Mouse (Mus musculus) heart, postnatal 0 days (tissue): Measurements from ENCODE around the gene A030003K21Rik. TPM values are rescaled to one million over a fixed set of nuclear protein-coding genes. Genes with fewer than 3 reads are reported as not detected.
"Not testable (repeated sequence)": the region's sequence is repeated elsewhere in the genome, so short reads cannot be mapped to it uniquely, and the experiment has no call there.

Experiments
- ATAC-seq: fragments of 200-750 bp; cut with Nextera tagmentation; 2 replicates; pipeline ENCODE4 v1.8.0; 2017; ENCODE audit warnings: low read depth, moderate number of reproducible peaks, moderate library complexity; ENCODE audit not compliant: insufficient read depth
- DNase-seq: peaks from one replicate; pipeline ENCODE4 v3.0.0-alpha.2; 2016; ENCODE audit warnings: low spot score
- H3K27ac ChIP-seq: fragments of 300-500 bp; sonication (generic); 2 replicates; pipeline ENCODE4 v1.5.1; 2014; ENCODE audit warnings: low read depth, mild to moderate bottlenecking
- H3K27me3 ChIP-seq: fragments of 300-500 bp; sonication (generic); 2 replicates; pipeline ENCODE4 v1.6.1; 2014; ENCODE audit warnings: low read length, mixed read lengths; ENCODE audit not compliant: control insufficient read depth, insufficient read depth
- H3K36me3 ChIP-seq: fragments of 300-500 bp; sonication (generic); replicated peaks from 2 replicates; pipeline ENCODE4 v1.6.1; 2014; ENCODE audit warnings: low read length, mixed read lengths; ENCODE audit not compliant: control insufficient read depth, insufficient read depth
- H3K4me1 ChIP-seq: fragments of 300-500 bp; sonication (generic); 2 replicates; pipeline ENCODE4 v1.6.1; 2014; ENCODE audit warnings: antibody characterized with exemption; ENCODE audit not compliant: control insufficient read depth, insufficient read depth
- H3K4me2 ChIP-seq: fragments of 300-500 bp; sonication (generic); 2 replicates; pipeline ENCODE4 v1.6.1; 2014; ENCODE audit warnings: low read depth, mild to moderate bottlenecking, low read length, moderate library complexity
- H3K4me3 ChIP-seq: fragments of 300-500 bp; sonication (generic); 2 replicates; pipeline ENCODE4 v1.5.1; 2014; ENCODE audit warnings: low read depth, low read length
- H3K9ac ChIP-seq: fragments of 300-500 bp; sonication (generic); replicated peaks from 2 replicates; pipeline ENCODE4 v1.6.1; 2014; ENCODE audit warnings: low read depth, low read length, mixed read lengths
- H3K9me3 ChIP-seq: fragments of 300-500 bp; sonication (generic); replicated peaks from 2 replicates; pipeline ENCODE4 v1.6.1; 2016; ENCODE audit warnings: low read length; ENCODE audit not compliant: control insufficient read depth
- CTCF ChIP-seq: IDR thresholded peaks from 2 replicates; pipeline ENCODE4 v1.5.1; 2016; ENCODE audit warnings: antibody characterized with exemption, control low read depth, low read depth
- EP300 ChIP-seq: IDR thresholded peaks from 2 replicates; pipeline ENCODE4 v1.6.1; 2016; ENCODE audit warnings: antibody characterized with exemption, low read depth
- WGBS: fragments of 180-500 bp; shearing (Covaris S2); extraction: QIAGEN DNeasy Blood & Tissue Kit; methylation state at CpG from one replicate; pipeline ENCODE4 v1.1.7; 2014; 5-methylcytosine and 5-hydroxymethylcytosine counted together
- polyA plus RNA-seq: library from polyadenylated mRNA; unstranded; fragments of >200 nt; fragmentation: Nextera tagmentation; extraction: Ambion mirVana; gene quantifications from 2 replicates; pipeline ENCODE4 v1.2.1, GENCODE M21; 2015
- total RNA-seq: library from RNA; depleted of rRNA; stranded (reverse); fragments of >200 nt; gene quantifications from 2 replicates; pipeline ENCODE4 v1.2.3, GENCODE M21; 2014; ENCODE audit warnings: low replicate concordance; rRNA removed

Gene A030003K21Rik
- total RNA-seq (not detected in 2 replicates), polyA plus RNA-seq (not detected in 2 replicates)

GRCm38 (mm10) chr1:82943295-82943694, at the start of gene A030003K21Rik:
TSS of gene A030003K21Rik (minus strand) at chr1:82943388.
- H3K4me1 ChIP-seq, H3K4me2 ChIP-seq, H3K9me3 ChIP-seq, H3K27me3 ChIP-seq, H3K4me3 ChIP-seq, H3K9ac ChIP-seq, H3K36me3 ChIP-seq, DNase-seq, ATAC-seq, H3K27ac ChIP-seq: not testable (repeated sequence)
- no CpG with 5 or more reads among the region's 6 CpGs for WGBS

GRCm38 (mm10) chr1:82992093-82992492, 48.9 kb upstream of the A030003K21Rik start:
- Histone ChIP-seq H3K9me3 (no peaks in the 10 kb centered on the region), H3K9ac (no peak overlapping the region), H3K4me2 (no peak overlapping the region), H3K27me3 (no peaks in the 10 kb centered on the region), H3K36me3 (no peaks in the 10 kb centered on the region), H3K4me1 (no peaks in the 10 kb centered on the region), H3K27ac (no peak overlapping the region), H3K4me3 (no peak overlapping the region)
- no peak for TF ChIP-seq EP300
- no peak for TF ChIP-seq CTCF
- no peak for DNase-seq
- ATAC-seq: no peak
- 86% methylated on average over 6 of the region's 6 CpGs for WGBS

- no peak for TF ChIP-seq EP300
- TF ChIP-seq CTCF: no peak
- no peak overlapping the region for H3K4me2 ChIP-seq
- no peaks in the 10 kb centered on the region for H3K9me3 ChIP-seq
- ATAC-seq (no peak), DNase-seq (no peak)
- 85% methylated on average over 3 of the region's 3 CpGs for WGBS
- H3K4me1 ChIP-seq: no peaks in the 10 kb centered on the region
- H3K27ac ChIP-seq: no peak overlapping the region
- H3K27me3 ChIP-seq: no peaks in the 10 kb centered on the region
- H3K4me3 ChIP-seq: no peak overlapping the region
- H3K36me3 ChIP-seq: no peaks in the 10 kb centered on the region
- no peak overlapping the region for H3K9ac ChIP-seq
Observed at GRCm38 (mm10) chr1:82991596-82991995, 48.4 kb upstream of the A030003K21Rik start.

- no peaks in the 10 kb centered on the region for H3K27me3 ChIP-seq
- no peak for TF ChIP-seq EP300
- TF ChIP-seq CTCF: no peak
- no peak for DNase-seq
- H3K4me1 ChIP-seq: no peaks in the 10 kb centered on the region
- H3K36me3 ChIP-seq: no peaks in the 10 kb centered on the region
- no peak overlapping the region for H3K4me2 ChIP-seq
- WGBS: 46% methylated on average over 4 of the region's 4 CpGs
- ATAC-seq: no peak
- no peaks in the 10 kb centered on the region for H3K9me3 ChIP-seq
- no peak overlapping the region for H3K4me3 ChIP-seq
- no peak overlapping the region for H3K9ac ChIP-seq
- no peak overlapping the region for H3K27ac ChIP-seq
Observed at GRCm38 (mm10) chr1:82991062-82991461, 47.9 kb upstream of the A030003K21Rik start.

- H3K36me3 ChIP-seq: no peaks in the 10 kb centered on the region
- H3K27me3 ChIP-seq: no peaks in the 10 kb centered on the region
- WGBS: 21% methylated on average over 4 of the region's 4 CpGs
- no peaks in the 10 kb centered on the region for H3K4me1 ChIP-seq
- no peak overlapping the region for H3K4me3 ChIP-seq
- no peak overlapping the region for H3K4me2 ChIP-seq
- H3K27ac ChIP-seq: no peak overlapping the region
- DNase-seq: peak; percentile 63
- peak; percentile 67 for ATAC-seq
- TF ChIP-seq EP300: no peak
- TF ChIP-seq CTCF: peak; percentile 83
- no peak overlapping the region for H3K9ac ChIP-seq
- H3K9me3 ChIP-seq: no peaks in the 10 kb centered on the region
Observed at GRCm38 (mm10) chr1:82987530-82988198, 44.5 kb upstream of the A030003K21Rik start.

GRCm38 (mm10) chr1:82986738-82987137, 43.5 kb upstream of the A030003K21Rik start:
- H3K9ac ChIP-seq: no peak overlapping the region
- H3K27me3 ChIP-seq: no peaks in the 10 kb centered on the region
- no peak overlapping the region for H3K4me3 ChIP-seq
- H3K27ac ChIP-seq: no peak overlapping the region
- no peak overlapping the region for H3K4me2 ChIP-seq
- DNase-seq (no peak), ATAC-seq (no peak)
- H3K36me3 ChIP-seq: no peaks in the 10 kb centered on the region
- H3K4me1 ChIP-seq: no peaks in the 10 kb centered on the region
- no peak for TF ChIP-seq CTCF
- TF ChIP-seq EP300: no peak
- 83% methylated on average over 6 of the region's 6 CpGs for WGBS
- H3K9me3 ChIP-seq: no peaks in the 10 kb centered on the region
